ENCODE assay signal across 19 mouse cellular contexts in genomic region chr9:116703119-116703518, GRCm38 (mm10).
"Had no signal": no experiment of that assay in that cellular context is flagged by ENCODE, and none has a peak within 500 bp of the region (broad histone marks: within the 10 kb centered on the region; RNA-seq: fewer than 3 reads in every experiment).

No protein-coding gene starts in this region.

- H3K27ac ChIP-seq: midbrain, embryonic 10.5 days; midbrain, embryonic 12.5 days; neural tube, embryonic 13.5 days; neural tube, embryonic 15.5 days had no signal

- H3K27me3 ChIP-seq: midbrain, embryonic 12.5 days; neural tube, embryonic 13.5 days; neural tube, embryonic 15.5 days had no signal

- H3K4me1 ChIP-seq: midbrain, embryonic 10.5 days; midbrain, embryonic 12.5 days; neural tube, embryonic 13.5 days; neural tube, embryonic 15.5 days had no signal

- H3K4me3 ChIP-seq: midbrain, embryonic 10.5 days; midbrain, embryonic 12.5 days; myocyte; neural tube, embryonic 13.5 days; neural tube, embryonic 15.5 days had no signal

- H3K9me3 ChIP-seq: midbrain, embryonic 10.5 days; midbrain, embryonic 12.5 days; neural tube, embryonic 13.5 days; neural tube, embryonic 15.5 days had no signal

- ATAC-seq: midbrain, embryonic 16.5 days had no signal

- H3K9ac ChIP-seq: lung, embryonic 14.5 days; midbrain, embryonic 12.5 days; neural tube, embryonic 13.5 days; neural tube, embryonic 15.5 days had no signal

- DNase-seq: lung, adult 18-20 months; lung, embryonic 14.5 days; lung, postnatal 10 days; lung, postnatal 4 days; midbrain, embryonic 14.5 days; retina, postnatal 1 day; right cerebral cortex, adult 18-20 months; right cerebral cortex, postnatal 25 days; right cerebral cortex, postnatal 4 days; spleen, adult 18-20 months; thymus, adult 2 months; thymus, postnatal 25 days; thymus, postnatal 4 days had no signal

- H3K36me3 ChIP-seq: midbrain, embryonic 10.5 days; midbrain, embryonic 12.5 days; neural tube, embryonic 13.5 days; neural tube, embryonic 15.5 days had no signal

- H3K4me2 ChIP-seq: lung, embryonic 14.5 days; midbrain, embryonic 12.5 days; neural tube, embryonic 13.5 days; neural tube, embryonic 15.5 days had no signal
